Mouse (Mus musculus): ENCODE measurements around the gene Kcnj16. TPM values are rescaled to one million over a fixed set of nuclear protein-coding genes. Genes with fewer than 3 reads are reported as not detected.

Kcnj16 gene
- total RNA-seq (2012; rRNA removed) (not detected in 2 replicates), polyA plus RNA-seq (2012; ENCODE audit: insufficient read depth in 1 of 2, insufficient read length in 2 of 2, low read depth in 1 of 2, low replicate concordance in 2 of 2, missing spikeins in 1 of 2) (not detected)

DNA sequence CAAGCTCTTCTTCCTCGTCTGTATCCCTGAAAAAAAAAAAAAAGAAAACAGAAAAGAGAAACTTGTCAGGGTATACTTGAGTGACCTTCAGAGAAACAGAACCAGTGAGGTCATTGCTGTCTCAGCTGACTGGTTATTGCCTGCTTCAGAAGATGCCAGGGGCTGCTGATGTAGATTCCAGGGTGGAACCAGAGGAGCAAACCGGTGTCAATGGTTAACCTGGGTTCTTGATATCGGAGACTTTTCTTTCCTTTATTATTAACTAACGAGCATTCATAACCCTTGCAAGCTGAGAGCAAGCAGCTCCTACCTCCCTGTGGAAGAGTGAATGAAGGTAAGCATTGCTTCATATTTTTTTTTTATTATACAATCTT lies at the start of gene Kcnj16:
TSS of gene Kcnj16 (plus strand) at position 272 of the 374 bp plus-strand sequence.
- DNase-seq (ENCODE audit: low read depth, low spot score), result no peak
- Histone ChIP-seq H3K36me3 (ENCODE audit: control insufficient read depth in 1 of 2, insufficient read depth in 2 of 2, low read length in 2 of 2) (no peaks in the 10 kb centered on the region), H3K79me2 (ENCODE audit: control insufficient read depth, insufficient read depth, low read length, poor library complexity) (no peaks in the 10 kb centered on the region), H3K4me3 (ENCODE audit: control insufficient read depth in 1 of 2, insufficient read depth in 1 of 2, low read depth in 2 of 2, low read length in 2 of 2) (no peak within 1 kb of the TSS), H3K27me3 (ENCODE audit: control insufficient read depth in 1 of 2, insufficient read depth in 2 of 2, low read length in 2 of 2) (no peaks in the 10 kb centered on the region), H3K9me3 (replicated peaks; ENCODE audit: insufficient read depth, low read length) (no peaks in the 10 kb centered on the region), H3K9ac (ENCODE audit: control insufficient read depth, low read depth, low read length, poor library complexity, severe bottlenecking) (no peak within 1 kb of the TSS), H3K4me1 (ENCODE audit: control insufficient read depth in 1 of 2, insufficient read depth in 2 of 2, low read length in 2 of 2) (no peaks in the 10 kb centered on the region), H3K27ac (ENCODE audit: control insufficient read depth, low read depth, low read length) (no peak within 1 kb of the TSS)
- TF ChIP-seq SIN3A (IDR thresholded peaks at IDR 0.05; ENCODE audit: low read length) (no peak), MAX (IDR thresholded peaks at IDR 0.05; ENCODE audit: low read length) (no peak), BHLHE40 (IDR thresholded peaks at IDR 0.05; ENCODE audit: borderline replicate concordance, low read depth, low read length) (no peak), ZKSCAN1 (IDR thresholded peaks at IDR 0.05; ENCODE audit: low read depth, low read length) (no peak), UBTF (IDR thresholded peaks at IDR 0.05; ENCODE audit: borderline replicate concordance, insufficient read depth, low read depth, low read length) (no peak), CHD2 (IDR thresholded peaks at IDR 0.05; ENCODE audit: low read length) (no peak), TCF12 (IDR thresholded peaks at IDR 0.05; ENCODE audit: low read depth, low read length) (no peak), SMC3 (IDR thresholded peaks at IDR 0.05; ENCODE audit: low read depth, low read length) (no peak), ZMIZ1 (IDR thresholded peaks at IDR 0.05; ENCODE audit: low read depth, low read length) (no peak), POLR2AphosphoS5 (IDR thresholded peaks at IDR 0.05; ENCODE audit: borderline replicate concordance, low read depth, low read length) (no peak), MYB (IDR thresholded peaks at IDR 0.05; ENCODE audit: low read depth, low read length) (no peak), TAL1 (IDR thresholded peaks at IDR 0.05; ENCODE audit: low read length) (no peak), GATA1 (IDR thresholded peaks at IDR 0.05; ENCODE audit: low read depth, low read length) (no peak), GABPA (IDR thresholded peaks at IDR 0.05; ENCODE audit: low read depth, low read length) (no peak)

DNA sequence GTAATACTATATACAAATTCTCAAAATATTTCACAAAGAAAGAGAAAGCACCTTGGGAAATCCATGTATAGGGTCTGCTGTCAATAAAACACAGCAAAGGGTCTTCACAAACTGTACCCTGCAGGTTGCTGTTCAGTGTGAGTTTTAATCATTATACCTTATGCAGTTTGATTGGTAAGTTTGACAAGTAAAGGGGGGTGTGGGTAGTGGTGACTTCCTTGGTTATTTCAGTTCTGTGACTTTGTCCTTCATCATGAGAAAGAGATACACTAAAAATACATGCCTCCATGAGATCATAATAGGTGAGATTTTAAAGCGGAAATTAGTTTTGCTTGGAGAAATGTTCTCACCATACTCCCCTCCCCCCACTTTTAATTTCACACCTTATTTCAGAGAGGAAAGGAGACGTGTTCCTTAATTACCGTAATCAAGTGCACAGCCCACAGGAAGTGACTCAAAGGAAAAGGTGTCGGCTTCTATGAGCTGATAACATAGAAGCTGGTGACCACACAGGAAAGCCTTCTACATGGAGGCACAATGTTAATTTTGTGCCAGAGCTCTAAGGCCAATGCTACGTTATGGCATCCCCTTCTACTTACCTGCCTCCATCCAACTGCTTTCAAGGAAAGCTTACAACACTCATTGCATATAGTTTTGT lies 48.9 kb upstream of the Kcnj16 start:
- no peaks in the 10 kb centered on the region for H3K4me1 ChIP-seq (ENCODE audit: control insufficient read depth in 1 of 2, insufficient read depth in 2 of 2, low read length in 2 of 2)
- H3K9me3 ChIP-seq (replicated peaks; ENCODE audit: insufficient read depth, low read length), result no peaks in the 10 kb centered on the region
- H3K9ac ChIP-seq (ENCODE audit: control insufficient read depth, low read depth, low read length, poor library complexity, severe bottlenecking), result no peak overlapping the region
- H3K27me3 ChIP-seq (ENCODE audit: control insufficient read depth in 1 of 2, insufficient read depth in 2 of 2, low read length in 2 of 2), result no peaks in the 10 kb centered on the region
- H3K36me3 ChIP-seq (ENCODE audit: control insufficient read depth in 1 of 2, insufficient read depth in 2 of 2, low read length in 2 of 2), result no peaks in the 10 kb centered on the region
- TF ChIP-seq RAD21 (IDR thresholded peaks at IDR 0.05; ENCODE audit: low read depth, low read length) (no peak), TBP (IDR thresholded peaks at IDR 0.05; ENCODE audit: low read depth, low read length) (no peak), USF2 (IDR thresholded peaks at IDR 0.05; ENCODE audit: borderline replicate concordance in 1 of 2, insufficient read depth in 1 of 2, low read depth in 1 of 2, low read length in 2 of 2) (no peak), MAZ (IDR thresholded peaks at IDR 0.05; ENCODE audit: low read depth, low read length) (no peak), POLR2AphosphoS5 (IDR thresholded peaks at IDR 0.05; ENCODE audit: borderline replicate concordance, low read depth, low read length) (no peak), ETS1 (IDR thresholded peaks at IDR 0.05; ENCODE audit: low read depth, low read length) (no peak), KAT2A (conservative IDR thresholded peaks at IDR 0.05; ENCODE audit: low read depth, low read length) (no peak), NRF1 (IDR thresholded peaks at IDR 0.05; ENCODE audit: insufficient read depth, low read depth, low read length, poor library complexity, severe bottlenecking) (no peak), RCOR1 (IDR thresholded peaks at IDR 0.05; ENCODE audit: low read depth, low read length) (no peak)
- no peak overlapping the region for H3K4me3 ChIP-seq (ENCODE audit: control insufficient read depth in 1 of 2, insufficient read depth in 1 of 2, low read depth in 2 of 2, low read length in 2 of 2)
- no peak overlapping the region for H3K27ac ChIP-seq (ENCODE audit: control insufficient read depth, low read depth, low read length)
- no peaks in the 10 kb centered on the region for H3K79me2 ChIP-seq (ENCODE audit: control insufficient read depth, insufficient read depth, low read length, poor library complexity)
- peak; percentile 6 for DNase-seq (ENCODE audit: low read depth, low spot score)
